Mouse (Mus musculus) bone marrow, adult 2 months (tissue): Measurements from ENCODE around the gene Ranbp9.

ENCODE experiments used
- CTCF ChIP-seq: fragments of 200-500 bp; IDR thresholded peaks from 2 replicates; pipeline ENCODE4 v1.5.1; 2011; ENCODE audit warnings: low read length, control low read depth; ENCODE audit not compliant: control insufficient read depth, insufficient read depth
- POLR2A ChIP-seq: fragments of 200-500 bp; IDR thresholded peaks from 2 replicates; pipeline ENCODE4 v1.6.1; 2011; ENCODE audit warnings: low read depth, mild to moderate bottlenecking, control low read depth, low read length, borderline replicate concordance; ENCODE audit not compliant: control insufficient read depth

DNA sequence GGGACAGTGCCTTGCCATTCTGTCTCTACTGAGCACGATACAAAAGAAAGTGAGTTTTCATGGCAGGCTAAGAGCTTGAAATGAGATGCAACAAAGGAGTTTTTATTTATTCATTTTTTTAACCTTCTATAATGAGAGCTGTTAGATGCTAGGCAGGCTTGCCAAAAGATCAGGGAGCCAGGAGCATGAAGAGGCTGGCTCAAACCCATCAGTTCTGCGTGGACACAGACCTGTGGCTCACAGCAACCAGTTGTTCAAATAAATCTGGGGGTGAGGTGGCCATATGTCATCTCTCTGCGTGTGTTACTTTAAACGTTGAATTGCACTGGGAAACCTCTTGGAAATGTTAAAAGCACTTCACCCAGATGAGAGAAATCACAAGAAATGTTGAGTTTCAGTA, 127.7 kb downstream of the Ranbp9 start:
- TF ChIP-seq POLR2A (no peak), CTCF (no peak)
